Mouse (Mus musculus): ENCODE results near the gene Ipo4. TPM values are rescaled to one million over a fixed set of nuclear protein-coding genes. Genes with fewer than 3 reads are reported as not detected.

Ipo4 gene
- polyA plus RNA-seq, 1 experiment from 2014 or later, result 29.8 TPM

DNA sequence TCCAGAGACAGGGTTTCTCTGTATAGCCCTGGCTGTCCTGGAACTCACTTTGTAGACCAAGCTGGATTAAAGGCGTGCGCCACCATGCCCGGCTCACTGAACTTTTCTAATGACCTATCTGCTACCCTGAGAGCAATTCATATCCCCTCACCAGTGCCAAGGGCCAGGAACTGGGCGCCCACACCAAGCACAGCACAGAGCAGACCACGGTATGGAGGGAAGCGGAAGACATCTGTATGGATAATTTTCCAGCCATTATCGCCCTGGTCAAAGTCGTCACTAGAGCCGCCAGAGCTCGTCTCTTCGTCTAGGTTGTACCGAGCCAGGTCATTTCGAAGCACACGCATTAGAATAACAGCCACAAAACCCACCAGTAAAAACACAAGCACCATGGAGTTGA lies 5.1 kb upstream of the Ipo4 start:
- no peak for ATAC-seq
- H3K36me3 ChIP-seq (ENCODE audit: control insufficient read depth, insufficient read depth), result peaks cover 35% of the 10 kb centered on the region
- H3K9me3 ChIP-seq (ENCODE audit: control insufficient read depth), result no peaks in the 10 kb centered on the region
- no peak overlapping the region for H3K27ac ChIP-seq (ENCODE audit: low read depth, low read length)
- no peak overlapping the region for H3K4me3 ChIP-seq (ENCODE audit: low read depth, low read length)
- TF ChIP-seq CTCF (IDR thresholded peaks at IDR 0.05; ENCODE audit: low read depth), result no peak
- no peaks in the 10 kb centered on the region for H3K27me3 ChIP-seq (replicated peaks; ENCODE audit: control insufficient read depth, insufficient read depth, low read length)
- H3K9ac ChIP-seq (ENCODE audit: low read depth, low read length), result no peak overlapping the region
- no peaks in the 10 kb centered on the region for H3K4me1 ChIP-seq (replicated peaks; ENCODE audit: control insufficient read depth, insufficient read depth, low read length)
- H3K4me2 ChIP-seq (replicated peaks; ENCODE audit: low read depth), result no peak overlapping the region
- 96% methylated on average over 14 of the region's 14 CpGs for WGBS

DNA sequence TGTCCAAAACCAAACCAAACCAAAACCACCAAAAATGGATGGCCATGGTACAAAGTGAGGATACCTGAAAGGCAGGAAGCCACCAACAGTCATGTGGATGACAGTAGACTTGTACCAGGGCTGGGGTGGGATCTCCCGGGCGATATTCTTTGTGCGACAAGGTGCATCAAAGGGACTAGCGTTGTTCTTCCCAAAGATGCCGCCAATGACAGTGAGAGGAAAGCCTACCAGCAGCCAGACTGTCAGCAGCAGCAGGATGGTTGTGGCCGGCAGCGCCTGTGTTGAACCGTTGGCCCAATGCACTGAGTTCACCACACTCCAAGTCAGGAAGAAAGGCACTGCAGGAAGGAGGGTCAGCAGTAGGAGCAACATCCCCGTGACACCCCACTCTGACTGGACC lies 2.0 kb upstream of the Ipo4 start, which contains the start of gene Gm49378:
Gene Gm49378, minus strand, starts transcription at position 101 of the 400 bp plus-strand sequence.
- peaks cover 5% of the 10 kb centered on the region; the same call in 1 of the 2 replicates for H3K4me1 ChIP-seq (replicated peaks; ENCODE audit: control insufficient read depth, insufficient read depth, low read length)
- H3K4me2 ChIP-seq (replicated peaks; ENCODE audit: low read depth), result no peak within 1 kb of the TSS
- peaks cover 48% of the 10 kb centered on the region for H3K36me3 ChIP-seq (ENCODE audit: control insufficient read depth, insufficient read depth)
- WGBS, result 96% methylated on average over 9 of the region's 9 CpGs
- H3K9me3 ChIP-seq (ENCODE audit: control insufficient read depth), result no peaks in the 10 kb centered on the region
- no peak for ATAC-seq
- H3K9ac ChIP-seq (ENCODE audit: low read depth, low read length), result no peak within 1 kb of the TSS
- H3K27ac ChIP-seq (ENCODE audit: low read depth, low read length), result no peak within 1 kb of the TSS
- no peak within 1 kb of the TSS for H3K4me3 ChIP-seq (ENCODE audit: low read depth, low read length)
- no peaks in the 10 kb centered on the region for H3K27me3 ChIP-seq (replicated peaks; ENCODE audit: control insufficient read depth, insufficient read depth, low read length)
- TF ChIP-seq CTCF (IDR thresholded peaks at IDR 0.05; ENCODE audit: low read depth), result no peak

DNA sequence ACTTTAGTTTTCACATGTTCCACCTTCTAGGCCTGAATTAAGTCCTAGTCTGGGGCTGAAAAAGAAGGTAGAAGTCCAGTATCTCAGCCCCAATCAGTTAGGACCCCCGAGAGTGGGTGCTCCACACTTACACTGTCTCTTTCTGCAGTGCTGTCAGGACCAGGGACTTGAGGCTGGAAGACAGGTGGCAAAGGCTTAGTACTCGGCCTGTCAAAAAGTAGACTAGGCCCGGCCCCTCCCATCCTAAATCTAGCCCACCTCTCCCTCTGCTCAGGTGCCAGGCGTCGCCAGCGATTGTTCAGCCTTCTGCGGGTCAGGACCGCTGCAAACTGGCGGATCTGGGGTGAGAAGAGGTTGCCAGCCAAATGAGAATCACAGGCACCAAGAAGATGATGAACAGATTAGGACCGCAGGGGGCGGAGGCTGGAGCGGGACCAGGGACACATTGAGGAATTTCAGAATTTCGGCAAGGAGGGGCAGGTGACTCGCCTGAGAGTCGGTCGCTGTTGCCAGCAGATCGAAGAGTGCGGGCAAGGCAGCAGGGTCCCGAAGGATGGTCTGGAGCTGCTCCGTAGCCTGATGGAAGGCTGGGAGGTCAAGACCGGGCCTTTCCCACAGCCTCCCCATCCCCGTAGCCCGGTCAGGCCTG lies 759 bp downstream of the Ipo4 start:
- peaks cover 5% of the 10 kb centered on the region; the same call in 1 of the 2 replicates for H3K4me1 ChIP-seq (replicated peaks; ENCODE audit: control insufficient read depth, insufficient read depth, low read length)
- WGBS, result 5% methylated on average over 23 of the region's 23 CpGs
- no peaks in the 10 kb centered on the region for H3K27me3 ChIP-seq (replicated peaks; ENCODE audit: control insufficient read depth, insufficient read depth, low read length)
- peak; percentile 15; the same call in 1 of the 2 replicates for TF ChIP-seq CTCF (IDR thresholded peaks at IDR 0.05; ENCODE audit: low read depth)
- peak overlapping the region; percentile 98 for H3K4me2 ChIP-seq (replicated peaks; ENCODE audit: low read depth)
- peak overlapping the region; percentile 58 for H3K4me3 ChIP-seq (ENCODE audit: low read depth, low read length)
- peak; percentile 28 for ATAC-seq
- H3K27ac ChIP-seq (ENCODE audit: low read depth, low read length), result 0 out of 2 replicates have a peak overlapping the region, but pooled peaks have one; percentile 15
- no peaks in the 10 kb centered on the region for H3K9me3 ChIP-seq (ENCODE audit: control insufficient read depth)
- H3K9ac ChIP-seq (ENCODE audit: low read depth, low read length), result peak overlapping the region; percentile 68
- peaks cover 66% of the 10 kb centered on the region for H3K36me3 ChIP-seq (ENCODE audit: control insufficient read depth, insufficient read depth)

DNA sequence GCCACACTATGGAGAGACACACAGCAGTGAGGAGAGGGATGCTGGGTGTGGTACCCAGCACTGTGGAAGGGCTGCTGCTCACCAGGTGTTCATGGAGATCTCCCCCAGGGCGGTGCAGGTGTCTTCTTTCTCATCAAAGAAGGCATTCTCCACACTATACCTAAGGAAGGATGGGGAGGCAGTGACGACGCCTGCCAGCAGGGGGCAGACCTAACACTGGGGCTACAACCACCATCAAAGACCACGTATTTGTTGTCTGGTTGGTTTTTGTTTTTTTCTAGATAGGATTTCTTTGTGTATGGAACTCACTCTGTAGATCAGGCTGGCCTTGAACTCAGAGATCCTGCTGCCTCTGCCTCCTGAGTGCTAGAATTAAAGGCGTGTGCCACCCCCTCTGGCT lies 6.4 kb downstream of the Ipo4 start:
- Histone ChIP-seq H3K9ac (ENCODE audit: low read depth, low read length) (no peak overlapping the region), H3K4me1 (replicated peaks; ENCODE audit: control insufficient read depth, insufficient read depth, low read length) (no peaks in the 10 kb centered on the region), H3K27me3 (replicated peaks; ENCODE audit: control insufficient read depth, insufficient read depth, low read length) (no peaks in the 10 kb centered on the region), H3K4me3 (ENCODE audit: low read depth, low read length) (no peak overlapping the region), H3K9me3 (ENCODE audit: control insufficient read depth) (no peaks in the 10 kb centered on the region), H3K4me2 (replicated peaks; ENCODE audit: low read depth) (no peak overlapping the region), H3K27ac (ENCODE audit: low read depth, low read length) (no peak overlapping the region), H3K36me3 (ENCODE audit: control insufficient read depth, insufficient read depth) (peaks cover 92% of the 10 kb centered on the region)
- ATAC-seq, result no peak
- peak; percentile 88 for TF ChIP-seq CTCF (IDR thresholded peaks at IDR 0.05; ENCODE audit: low read depth)
- 50% methylated on average over 5 of the region's 5 CpGs for WGBS

DNA sequence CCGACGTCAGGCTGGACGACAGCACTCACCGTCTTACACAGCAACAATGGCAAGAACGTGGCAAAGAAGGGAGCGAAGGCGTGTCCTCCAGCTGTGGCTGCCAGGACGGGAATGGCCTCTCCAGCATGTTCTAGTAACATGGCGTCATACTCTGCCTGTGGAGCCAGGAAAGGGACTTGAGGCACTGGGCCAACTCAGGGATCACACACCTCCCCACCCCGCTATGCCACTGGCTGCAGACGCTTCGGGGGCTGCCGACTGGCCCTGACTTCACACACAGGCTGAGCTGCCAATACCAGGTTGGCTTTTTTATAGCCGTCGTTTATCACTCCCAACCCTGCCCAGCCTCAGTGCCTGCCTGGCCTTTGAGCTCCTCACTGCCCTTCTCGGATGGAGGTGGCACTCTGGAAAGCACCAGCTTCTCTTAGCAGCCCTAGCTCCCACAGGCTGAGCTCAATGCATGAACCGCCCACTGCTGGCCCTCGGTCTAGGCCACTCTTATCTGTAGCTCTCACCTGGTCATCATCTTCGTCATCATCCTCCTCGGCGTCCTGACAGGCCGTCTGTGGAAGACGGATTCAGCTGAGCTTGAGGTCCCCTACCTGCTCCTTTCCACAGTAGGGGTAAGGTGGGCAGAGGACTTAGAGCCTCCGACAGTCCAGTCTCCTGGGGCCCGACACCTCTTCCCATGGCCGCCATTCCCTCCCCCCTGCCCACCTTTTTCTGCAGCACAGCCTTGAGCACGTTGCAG lies 7.5 kb downstream of the Ipo4 start:
- peaks cover 83% of the 10 kb centered on the region for H3K36me3 ChIP-seq (ENCODE audit: control insufficient read depth, insufficient read depth)
- 0 out of 2 replicates have a peak overlapping the region, but pooled peaks have one; percentile 7 for H3K27ac ChIP-seq (ENCODE audit: low read depth, low read length)
- H3K9me3 ChIP-seq (ENCODE audit: control insufficient read depth), result no peaks in the 10 kb centered on the region
- WGBS, result 75% methylated on average over 27 of the region's 27 CpGs
- H3K27me3 ChIP-seq (replicated peaks; ENCODE audit: control insufficient read depth, insufficient read depth, low read length), result no peaks in the 10 kb centered on the region
- no peak overlapping the region for H3K4me2 ChIP-seq (replicated peaks; ENCODE audit: low read depth)
- ATAC-seq, result no peak
- H3K9ac ChIP-seq (ENCODE audit: low read depth, low read length), result no peak overlapping the region
- H3K4me3 ChIP-seq (ENCODE audit: low read depth, low read length), result no peak overlapping the region
- TF ChIP-seq CTCF (IDR thresholded peaks at IDR 0.05; ENCODE audit: low read depth), result no peak
- no peaks in the 10 kb centered on the region for H3K4me1 ChIP-seq (replicated peaks; ENCODE audit: control insufficient read depth, insufficient read depth, low read length)

DNA sequence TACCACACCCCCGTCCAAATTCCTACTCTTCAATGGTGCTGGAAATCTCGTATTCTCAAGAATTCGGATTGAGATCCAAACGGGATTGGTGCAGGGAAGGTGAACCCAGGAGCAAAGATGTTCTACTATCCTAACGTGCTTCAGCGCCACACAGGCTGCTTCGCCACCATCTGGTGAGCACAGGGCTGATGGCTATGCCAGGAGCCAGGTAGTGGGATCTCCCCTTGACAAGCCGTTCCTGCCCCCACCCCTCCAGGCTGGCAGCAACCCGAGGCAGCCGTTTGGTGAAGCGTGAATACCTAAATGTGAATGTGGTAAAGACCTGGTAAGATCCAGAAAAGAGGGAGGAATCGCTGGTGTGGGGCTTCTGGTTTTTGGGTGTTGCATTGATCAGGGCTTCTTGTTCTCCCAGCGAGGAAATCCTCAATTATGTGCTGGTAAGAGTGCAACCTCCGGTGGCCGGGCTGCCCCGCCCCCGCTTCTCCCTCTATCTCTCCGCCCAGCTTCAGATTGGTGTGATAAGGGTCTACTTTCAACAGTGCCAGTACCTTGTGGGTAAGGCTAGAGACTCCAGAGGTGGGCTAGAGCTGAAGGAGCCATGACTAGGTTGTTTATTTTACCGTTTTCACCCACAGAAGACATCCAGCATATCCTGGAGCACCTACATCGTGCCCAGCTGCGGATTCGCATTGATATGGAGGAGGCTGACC lies 17.1 kb downstream of the Ipo4 start:
- peak overlapping the region; percentile 59 for H3K4me2 ChIP-seq (replicated peaks; ENCODE audit: low read depth)
- H3K36me3 ChIP-seq (ENCODE audit: control insufficient read depth, insufficient read depth), result peaks cover 2% of the 10 kb centered on the region; the same call in 1 of the 2 replicates
- no peaks in the 10 kb centered on the region for H3K27me3 ChIP-seq (replicated peaks; ENCODE audit: control insufficient read depth, insufficient read depth, low read length)
- H3K27ac ChIP-seq (ENCODE audit: low read depth, low read length), result no peak overlapping the region
- no peak for ATAC-seq
- no peaks in the 10 kb centered on the region for H3K9me3 ChIP-seq (ENCODE audit: control insufficient read depth)
- peak overlapping the region; percentile 34 for H3K4me3 ChIP-seq (ENCODE audit: low read depth, low read length)
- no peak for TF ChIP-seq CTCF (IDR thresholded peaks at IDR 0.05; ENCODE audit: low read depth)
- H3K9ac ChIP-seq (ENCODE audit: low read depth, low read length), result peak overlapping the region; percentile 40
- 26% methylated on average over 22 of the region's 22 CpGs for WGBS
- H3K4me1 ChIP-seq (replicated peaks; ENCODE audit: control insufficient read depth, insufficient read depth, low read length), result 0 out of 2 replicates have a peak, but pooled peaks cover 4% of the 10 kb centered on the region

All from intestine, postnatal 0 days (tissue).